Mouse (Mus musculus): ENCODE results near the gene Pkn2. TPM values are rescaled to one million over a fixed set of nuclear protein-coding genes. Genes with fewer than 3 reads are reported as not detected.

Pkn2 gene
- polyA plus RNA-seq, 1 experiment from 2014 or later = 55.1 TPM

GRCm38 (mm10) chr3:142855961-142856472, 25.8 kb downstream of the Pkn2 start:
- WGBS = 64% methylated on average over 4 of the region's 4 CpGs
- no peaks in the 10 kb centered on the region for H3K4me1 ChIP-seq (replicated peaks; ENCODE audit: control insufficient read depth, insufficient read depth, low read length)

GRCm38 (mm10) chr3:142852911-142853310, 28.9 kb downstream of the Pkn2 start:
- H3K36me3 ChIP-seq (ENCODE audit: control insufficient read depth, insufficient read depth, low read length) = no peaks in the 10 kb centered on the region
- no peak overlapping the region for H3K4me3 ChIP-seq (ENCODE audit: low read depth, low read length)
- no peaks in the 10 kb centered on the region for H3K4me1 ChIP-seq (replicated peaks; ENCODE audit: control insufficient read depth, insufficient read depth, low read length)
- ATAC-seq (replicated peaks; ENCODE audit: low FRiP score) = no peak
- no peaks in the 10 kb centered on the region for H3K27me3 ChIP-seq (ENCODE audit: control insufficient read depth, insufficient read depth, low read length)
- WGBS = 96% methylated on average over 3 of the region's 3 CpGs
- no peak overlapping the region for H3K4me2 ChIP-seq (ENCODE audit: low read depth, low read length, severe bottlenecking)
- no peaks in the 10 kb centered on the region for H3K9me3 ChIP-seq (ENCODE audit: control insufficient read depth, low read length)
- no peak overlapping the region for H3K9ac ChIP-seq (ENCODE audit: low read length)
- H3K27ac ChIP-seq (ENCODE audit: low read depth, low read length) = no peak overlapping the region
- no peak for DNase-seq (ENCODE audit: low spot score)

More at GRCm38 (mm10) chr3:142855961-142856472, 25.8 kb downstream of the Pkn2 start:
- Histone ChIP-seq H3K27ac (ENCODE audit: low read depth, low read length) (no peak overlapping the region), H3K36me3 (ENCODE audit: control insufficient read depth, insufficient read depth, low read length) (no peaks in the 10 kb centered on the region), H3K9me3 (ENCODE audit: control insufficient read depth, low read length) (no peaks in the 10 kb centered on the region), H3K4me3 (ENCODE audit: low read depth, low read length) (no peak overlapping the region), H3K9ac (ENCODE audit: low read length) (no peak overlapping the region), H3K4me2 (ENCODE audit: low read depth, low read length, severe bottlenecking) (no peak overlapping the region), H3K27me3 (ENCODE audit: control insufficient read depth, insufficient read depth, low read length) (no peaks in the 10 kb centered on the region)
- DNase-seq (ENCODE audit: low spot score) (no peak), ATAC-seq (replicated peaks; ENCODE audit: low FRiP score) (no peak)

GRCm38 (mm10) chr3:142851631-142852030, 30.2 kb downstream of the Pkn2 start:
- Histone ChIP-seq H3K4me1 (replicated peaks; ENCODE audit: control insufficient read depth, insufficient read depth, low read length) (no peaks in the 10 kb centered on the region), H3K9ac (ENCODE audit: low read length) (no peak overlapping the region), H3K27me3 (ENCODE audit: control insufficient read depth, insufficient read depth, low read length) (no peaks in the 10 kb centered on the region), H3K4me3 (ENCODE audit: low read depth, low read length) (no peak overlapping the region), H3K36me3 (ENCODE audit: control insufficient read depth, insufficient read depth, low read length) (no peaks in the 10 kb centered on the region), H3K4me2 (ENCODE audit: low read depth, low read length, severe bottlenecking) (no peak overlapping the region), H3K9me3 (ENCODE audit: control insufficient read depth, low read length) (no peaks in the 10 kb centered on the region), H3K27ac (ENCODE audit: low read depth, low read length) (no peak overlapping the region)
- 92% methylated on average over 3 of the region's 3 CpGs for WGBS
- DNase-seq (ENCODE audit: low spot score) = no peak
- no peak for ATAC-seq (replicated peaks; ENCODE audit: low FRiP score)

- no peaks in the 10 kb centered on the region for H3K27me3 ChIP-seq (ENCODE audit: control insufficient read depth, insufficient read depth, low read length)
- ATAC-seq (replicated peaks; ENCODE audit: low FRiP score) = no peak
- H3K9me3 ChIP-seq (ENCODE audit: control insufficient read depth, low read length) = no peaks in the 10 kb centered on the region
- 32% methylated on average over 4 of the region's 4 CpGs for WGBS
- H3K27ac ChIP-seq (ENCODE audit: low read depth, low read length) = no peak overlapping the region
- H3K36me3 ChIP-seq (ENCODE audit: control insufficient read depth, insufficient read depth, low read length) = no peaks in the 10 kb centered on the region; the same call in 1 of the 2 replicates
- H3K4me1 ChIP-seq (replicated peaks; ENCODE audit: control insufficient read depth, insufficient read depth, low read length) = no peaks in the 10 kb centered on the region
- no peak overlapping the region for H3K4me3 ChIP-seq (ENCODE audit: low read depth, low read length)
- DNase-seq (ENCODE audit: low spot score) = no peak
- no peak overlapping the region for H3K4me2 ChIP-seq (ENCODE audit: low read depth, low read length, severe bottlenecking)
- H3K9ac ChIP-seq (ENCODE audit: low read length) = no peak overlapping the region
These were observed 41.8 kb downstream of the Pkn2 start for GRCm38 (mm10) chr3:142839961-142840360.

- DNase-seq (ENCODE audit: low spot score) (no peak), ATAC-seq (replicated peaks; ENCODE audit: low FRiP score) (no peak)
- Histone ChIP-seq H3K4me1 (replicated peaks; ENCODE audit: control insufficient read depth, insufficient read depth, low read length) (no peaks in the 10 kb centered on the region), H3K4me2 (ENCODE audit: low read depth, low read length, severe bottlenecking) (no peak overlapping the region), H3K27me3 (ENCODE audit: control insufficient read depth, insufficient read depth, low read length) (no peaks in the 10 kb centered on the region), H3K9me3 (ENCODE audit: control insufficient read depth, low read length) (no peaks in the 10 kb centered on the region), H3K4me3 (ENCODE audit: low read depth, low read length) (no peak overlapping the region), H3K27ac (ENCODE audit: low read depth, low read length) (no peak overlapping the region), H3K9ac (ENCODE audit: low read length) (no peak overlapping the region), H3K36me3 (ENCODE audit: control insufficient read depth, insufficient read depth, low read length) (no peaks in the 10 kb centered on the region; the same call in 1 of the 2 replicates)
- 94% methylated on average over 4 of the region's 4 CpGs for WGBS
These were observed 47.0 kb downstream of the Pkn2 start for GRCm38 (mm10) chr3:142834761-142835160.

GRCm38 (mm10) chr3:142834024-142834423, 47.8 kb downstream of the Pkn2 start:
- ATAC-seq (replicated peaks; ENCODE audit: low FRiP score) = no peak
- 88% methylated on average over 4 of the region's 4 CpGs for WGBS

GRCm38 (mm10) chr3:142832910-142833309, 48.9 kb downstream of the Pkn2 start:
- Histone ChIP-seq H3K4me2 (ENCODE audit: low read depth, low read length, severe bottlenecking) (no peak overlapping the region), H3K4me1 (replicated peaks; ENCODE audit: control insufficient read depth, insufficient read depth, low read length) (no peaks in the 10 kb centered on the region), H3K36me3 (ENCODE audit: control insufficient read depth, insufficient read depth, low read length) (no peaks in the 10 kb centered on the region; the same call in 1 of the 2 replicates), H3K4me3 (ENCODE audit: low read depth, low read length) (no peak overlapping the region), H3K9ac (ENCODE audit: low read length) (no peak overlapping the region), H3K27ac (ENCODE audit: low read depth, low read length) (no peak overlapping the region), H3K27me3 (ENCODE audit: control insufficient read depth, insufficient read depth, low read length) (no peaks in the 10 kb centered on the region), H3K9me3 (ENCODE audit: control insufficient read depth, low read length) (no peaks in the 10 kb centered on the region)
- ATAC-seq (replicated peaks; ENCODE audit: low FRiP score) = no peak
- WGBS = 92% methylated on average over 3 of the region's 3 CpGs
- DNase-seq (ENCODE audit: low spot score) = no peak

More at GRCm38 (mm10) chr3:142834024-142834423, 47.8 kb downstream of the Pkn2 start:
- Histone ChIP-seq H3K27me3 (ENCODE audit: control insufficient read depth, insufficient read depth, low read length) (no peaks in the 10 kb centered on the region), H3K27ac (ENCODE audit: low read depth, low read length) (no peak overlapping the region), H3K9ac (ENCODE audit: low read length) (no peak overlapping the region), H3K4me1 (replicated peaks; ENCODE audit: control insufficient read depth, insufficient read depth, low read length) (no peaks in the 10 kb centered on the region), H3K9me3 (ENCODE audit: control insufficient read depth, low read length) (no peaks in the 10 kb centered on the region), H3K4me2 (ENCODE audit: low read depth, low read length, severe bottlenecking) (no peak overlapping the region), H3K4me3 (ENCODE audit: low read depth, low read length) (no peak overlapping the region), H3K36me3 (ENCODE audit: control insufficient read depth, insufficient read depth, low read length) (no peaks in the 10 kb centered on the region; the same call in 1 of the 2 replicates)
- no peak for DNase-seq (ENCODE audit: low spot score)

- Histone ChIP-seq H3K9ac (ENCODE audit: low read length) (no peak overlapping the region), H3K27me3 (ENCODE audit: control insufficient read depth, insufficient read depth, low read length) (no peaks in the 10 kb centered on the region), H3K27ac (ENCODE audit: low read depth, low read length) (no peak overlapping the region), H3K36me3 (ENCODE audit: control insufficient read depth, insufficient read depth, low read length) (no peaks in the 10 kb centered on the region; the same call in 1 of the 2 replicates), H3K9me3 (ENCODE audit: control insufficient read depth, low read length) (no peaks in the 10 kb centered on the region), H3K4me1 (replicated peaks; ENCODE audit: control insufficient read depth, insufficient read depth, low read length) (no peaks in the 10 kb centered on the region), H3K4me2 (ENCODE audit: low read depth, low read length, severe bottlenecking) (no peak overlapping the region), H3K4me3 (ENCODE audit: low read depth, low read length) (no peak overlapping the region)
- DNase-seq (ENCODE audit: low spot score) = no peak
- WGBS = 92% methylated on average over 4 of the region's 4 CpGs
- ATAC-seq (replicated peaks; ENCODE audit: low FRiP score) = no peak
These were observed 55.2 kb downstream of the Pkn2 start for GRCm38 (mm10) chr3:142826449-142827146.

- Histone ChIP-seq H3K9me3 (ENCODE audit: control insufficient read depth, low read length) (no peaks in the 10 kb centered on the region), H3K4me1 (replicated peaks; ENCODE audit: control insufficient read depth, insufficient read depth, low read length) (no peaks in the 10 kb centered on the region), H3K4me2 (ENCODE audit: low read depth, low read length, severe bottlenecking) (no peak overlapping the region), H3K9ac (ENCODE audit: low read length) (no peak overlapping the region), H3K36me3 (ENCODE audit: control insufficient read depth, insufficient read depth, low read length) (no peaks in the 10 kb centered on the region; the same call in 1 of the 2 replicates), H3K4me3 (ENCODE audit: low read depth, low read length) (no peak overlapping the region), H3K27me3 (ENCODE audit: control insufficient read depth, insufficient read depth, low read length) (no peaks in the 10 kb centered on the region), H3K27ac (ENCODE audit: low read depth, low read length) (no peak overlapping the region)
- ATAC-seq (replicated peaks; ENCODE audit: low FRiP score) = no peak
- 91% methylated on average over 1 of the region's 1 CpGs for WGBS
- DNase-seq (ENCODE audit: low spot score) = no peak
These were observed 58.2 kb downstream of the Pkn2 start for GRCm38 (mm10) chr3:142823606-142824005.
